Mouse (Mus musculus) lung, postnatal 0 days (tissue): Measurements from ENCODE around the gene Ttc39d. TPM values are rescaled to one million over a fixed set of nuclear protein-coding genes. Genes with fewer than 3 reads are reported as not detected.

Source experiments
- ATAC-seq: fragments of 200-750 bp; cut with Nextera tagmentation; 2 replicates; pipeline ENCODE4 v1.8.0; 2017; ENCODE audit warnings: moderate library complexity
- DNase-seq: peaks from one replicate; pipeline ENCODE4 v3.0.0-alpha.2; 2016; ENCODE audit warnings: low spot score
- H3K27ac ChIP-seq: fragments of 300-500 bp; sonication (generic); 2 replicates; pipeline ENCODE4 v1.5.1; 2014; ENCODE audit warnings: antibody characterized with exemption, mild to moderate bottlenecking, low read length, mixed read lengths
- H3K27me3 ChIP-seq: fragments of 300-500 bp; sonication (generic); replicated peaks from 2 replicates; pipeline ENCODE4 v1.6.1; 2014; ENCODE audit warnings: low read length, mixed read lengths; ENCODE audit not compliant: insufficient read depth
- H3K36me3 ChIP-seq: fragments of 300-500 bp; sonication (generic); 2 replicates; pipeline ENCODE4 v1.6.1; 2014; ENCODE audit warnings: low read length, mixed read lengths; ENCODE audit not compliant: insufficient read depth
- H3K4me1 ChIP-seq: fragments of 300-500 bp; sonication (generic); 2 replicates; pipeline ENCODE4 v1.6.1; 2014; ENCODE audit warnings: antibody characterized with exemption, low read depth, low read length, mixed read lengths; ENCODE audit not compliant: insufficient read depth
- H3K4me2 ChIP-seq: fragments of 300-500 bp; sonication (generic); replicated peaks from 2 replicates; pipeline ENCODE4 v1.6.1; 2014; ENCODE audit warnings: low read depth, mild to moderate bottlenecking, low read length, moderate library complexity, mixed read lengths
- H3K4me3 ChIP-seq: fragments of 300-500 bp; sonication (generic); 2 replicates; pipeline ENCODE4 v1.5.1; 2014; ENCODE audit warnings: low read depth, low read length
- H3K9ac ChIP-seq: fragments of 300-500 bp; sonication (generic); replicated peaks from 2 replicates; pipeline ENCODE4 v1.6.1; 2014; ENCODE audit warnings: low read depth, mild to moderate bottlenecking
- H3K9me3 ChIP-seq: fragments of 300-500 bp; sonication (generic); 2 replicates; pipeline ENCODE4 v1.6.1; 2016; ENCODE audit warnings: low read length, mixed read lengths
- CTCF ChIP-seq: IDR thresholded peaks from 2 replicates; pipeline ENCODE4 v1.5.1; 2016; ENCODE audit warnings: antibody characterized with exemption, mild to moderate bottlenecking
- EP300 ChIP-seq: IDR thresholded peaks from 2 replicates; pipeline ENCODE4 v1.6.1; 2016; ENCODE audit warnings: antibody characterized with exemption, mild to moderate bottlenecking, control low read depth
- WGBS: fragments of 180-500 bp; shearing (Covaris S2); extraction: QIAGEN DNeasy Blood & Tissue Kit; methylation state at CpG from one replicate; pipeline ENCODE4 v1.1.7; 2014; 5-methylcytosine and 5-hydroxymethylcytosine counted together
- polyA plus RNA-seq: library from polyadenylated mRNA; unstranded; fragments of >200 nt; fragmentation: Nextera tagmentation; extraction: Ambion mirVana; gene quantifications from 2 replicates; pipeline ENCODE4 v1.2.1, GENCODE M21; 2015

Gene Ttc39d
- polyA plus RNA-seq, 1 experiment from 2014 or later: 0.19 TPM

DNA sequence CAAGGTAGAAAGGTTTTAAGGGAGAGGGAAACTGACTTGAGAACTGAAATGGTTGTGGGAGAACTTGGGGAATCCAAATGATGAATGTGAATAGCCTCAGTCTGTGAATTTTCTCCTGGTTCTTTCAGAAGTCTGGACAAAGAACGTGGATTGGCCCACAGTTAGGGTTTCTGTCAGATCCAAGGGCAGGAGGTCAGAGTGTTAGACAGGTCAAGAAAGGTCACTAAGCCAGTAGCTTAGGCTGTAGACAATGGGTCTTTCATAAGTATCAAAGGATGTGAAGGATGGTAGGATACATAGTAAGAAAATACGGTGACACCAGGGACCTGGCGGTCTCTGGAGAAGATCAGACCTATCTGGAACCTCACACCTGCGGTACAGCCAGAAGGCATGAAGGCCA lies 39.8 kb upstream of the Ttc39d start:
- H3K27me3 ChIP-seq: no peaks in the 10 kb centered on the region
- WGBS: 78% methylated on average over 4 of the region's 4 CpGs

GRCm38 (mm10) chr17:80167851-80168251 lies 39.4 kb upstream of the Ttc39d start:
- WGBS: 32% methylated on average over 7 of the region's 7 CpGs
- no peak overlapping the region for H3K27ac ChIP-seq
- no peak overlapping the region for H3K9ac ChIP-seq
- H3K27me3 ChIP-seq: no peaks in the 10 kb centered on the region
- H3K4me1 ChIP-seq: no peaks in the 10 kb centered on the region
- no peak overlapping the region for H3K4me2 ChIP-seq
- ATAC-seq (peak; percentile 68), DNase-seq (peak; percentile 63)
- H3K9me3 ChIP-seq: no peaks in the 10 kb centered on the region
- H3K4me3 ChIP-seq: no peak overlapping the region
- no peak for TF ChIP-seq CTCF
- no peak for TF ChIP-seq EP300
- no peaks in the 10 kb centered on the region for H3K36me3 ChIP-seq

More for the DNA sequence above, 39.8 kb upstream of the Ttc39d start:
- ATAC-seq (no peak), DNase-seq (no peak)
- Histone ChIP-seq H3K4me1 (no peaks in the 10 kb centered on the region), H3K36me3 (no peaks in the 10 kb centered on the region), H3K4me2 (no peak overlapping the region), H3K9me3 (no peaks in the 10 kb centered on the region), H3K9ac (no peak overlapping the region), H3K27ac (no peak overlapping the region), H3K4me3 (no peak overlapping the region)
- TF ChIP-seq CTCF (no peak), EP300 (no peak)

- 21% methylated on average over 16 of the region's 16 CpGs for WGBS
- no peak for TF ChIP-seq CTCF
- no peak for TF ChIP-seq EP300
- Histone ChIP-seq H3K4me3 (no peak overlapping the region), H3K9me3 (no peaks in the 10 kb centered on the region), H3K9ac (no peak overlapping the region), H3K27ac (no peak overlapping the region), H3K4me1 (no peaks in the 10 kb centered on the region), H3K4me2 (0 out of 2 replicates have a peak overlapping the region, but pooled peaks have one; percentile 3), H3K27me3 (no peaks in the 10 kb centered on the region), H3K36me3 (no peaks in the 10 kb centered on the region)
- peak; percentile 62 for ATAC-seq
- DNase-seq: peak; percentile 80
These were observed 38.7 kb upstream of the Ttc39d start for GRCm38 (mm10) chr17:80168425-80169182.

GRCm38 (mm10) chr17:80169792-80170191 lies 37.5 kb upstream of the Ttc39d start:
- Histone ChIP-seq H3K27me3 (no peaks in the 10 kb centered on the region), H3K4me2 (no peak overlapping the region), H3K36me3 (no peaks in the 10 kb centered on the region), H3K9me3 (no peaks in the 10 kb centered on the region), H3K27ac (no peak overlapping the region), H3K4me3 (no peak overlapping the region), H3K4me1 (0 out of 2 replicates have a peak, but pooled peaks cover under 1% of the 10 kb centered on the region), H3K9ac (no peak overlapping the region)
- no peak for ATAC-seq
- no peak for DNase-seq
- 87% methylated on average over 6 of the region's 6 CpGs for whole genome bisulfite sequencing
- TF ChIP-seq EP300: no peak
- no peak for TF ChIP-seq CTCF

DNA sequence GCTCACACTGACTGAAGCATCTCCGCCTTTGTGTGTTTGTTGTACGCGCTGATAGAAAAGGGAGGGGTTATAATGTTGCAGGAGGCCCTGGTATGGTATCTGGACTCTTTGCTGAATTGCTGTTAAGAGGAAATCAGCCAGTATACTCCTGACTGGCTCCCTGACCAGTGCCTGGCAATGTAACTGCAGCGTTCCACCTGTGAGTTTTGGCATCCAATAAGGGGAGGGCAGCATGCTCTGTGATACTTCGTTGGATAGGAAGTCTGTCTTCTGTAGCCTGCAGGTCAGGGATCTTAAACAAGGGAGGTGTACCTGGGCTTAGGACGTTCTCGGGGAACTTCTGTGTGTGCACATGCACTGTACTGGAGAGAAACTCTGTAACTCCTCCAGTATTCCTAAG lies 36.3 kb upstream of the Ttc39d start:
- Histone ChIP-seq H3K36me3 (no peaks in the 10 kb centered on the region), H3K4me2 (no peak overlapping the region), H3K4me3 (no peak overlapping the region), H3K9me3 (no peaks in the 10 kb centered on the region), H3K27me3 (no peaks in the 10 kb centered on the region), H3K27ac (no peak overlapping the region), H3K4me1 (0 out of 2 replicates have a peak, but pooled peaks cover 5% of the 10 kb centered on the region), H3K9ac (no peak overlapping the region)
- WGBS: 90% methylated on average over 7 of the region's 7 CpGs
- TF ChIP-seq CTCF (no peak), EP300 (no peak)
- ATAC-seq: no peak
- DNase-seq: no peak

DNA sequence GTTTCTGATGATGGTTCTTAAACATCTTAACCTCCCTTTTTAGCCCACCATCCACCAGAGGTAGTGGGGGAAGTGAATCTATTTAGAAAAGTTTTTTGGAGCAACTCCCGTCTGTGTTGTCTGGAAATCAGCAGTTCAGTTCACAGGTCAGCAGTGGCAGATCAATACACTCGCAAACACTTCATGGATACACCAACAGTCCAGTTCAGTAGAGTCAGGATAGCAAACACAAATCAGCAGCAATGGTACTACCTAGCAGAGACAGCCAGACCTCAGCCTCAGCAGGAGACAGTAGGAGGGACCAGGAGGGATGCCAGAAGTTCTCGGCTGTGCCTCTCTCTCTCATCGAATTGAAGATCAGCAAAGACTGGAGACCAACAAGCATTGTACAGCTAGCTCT lies 35.3 kb upstream of the Ttc39d start:
- no peak overlapping the region for H3K9ac ChIP-seq
- H3K4me3 ChIP-seq: no peak overlapping the region
- H3K4me1 ChIP-seq: 0 out of 2 replicates have a peak, but pooled peaks cover 5% of the 10 kb centered on the region
- H3K27ac ChIP-seq: no peak overlapping the region
- TF ChIP-seq CTCF (no peak), EP300 (no peak)
- no peak for ATAC-seq
- H3K9me3 ChIP-seq: no peaks in the 10 kb centered on the region
- H3K27me3 ChIP-seq: no peaks in the 10 kb centered on the region
- WGBS: 86% methylated on average over 4 of the region's 4 CpGs
- H3K36me3 ChIP-seq: no peaks in the 10 kb centered on the region
- no peak overlapping the region for H3K4me2 ChIP-seq
- DNase-seq: no peak
